Mouse (Mus musculus): ENCODE results near the gene Krt5. TPM values are rescaled to one million over a fixed set of nuclear protein-coding genes. Genes with fewer than 3 reads are reported as not detected.

Krt5 gene
- polyA plus RNA-seq (2011; ENCODE audit: insufficient read length, low read depth, missing spikeins): not detected in 2 replicates

DNA sequence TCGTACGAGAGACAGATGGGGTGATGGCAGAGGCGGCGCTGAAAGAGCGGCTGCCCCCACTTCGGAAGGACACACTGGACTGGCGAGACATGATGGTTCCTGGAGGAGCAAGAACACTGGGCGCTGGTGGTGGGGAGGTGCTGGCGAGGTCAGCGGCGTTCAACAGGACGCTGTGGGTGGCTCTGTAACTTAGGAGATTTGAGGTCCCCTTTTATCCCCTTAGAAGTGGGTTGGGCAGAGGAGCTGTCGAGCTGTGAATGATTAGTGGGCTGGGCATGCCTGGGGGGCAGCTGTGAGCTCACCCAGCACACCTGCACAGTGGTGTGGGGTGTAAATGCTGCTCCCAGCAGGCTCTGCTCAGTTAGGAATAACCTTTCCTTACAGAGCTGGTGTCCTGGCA, at the start of gene Krt5:
Krt5 (minus strand) TSS at position 179 of the 400 bp plus-strand sequence.
- Histone ChIP-seq H3K27ac (ENCODE audit: insufficient read depth, low read length) (no peak within 1 kb of the TSS), H3K4me3 (ENCODE audit: insufficient read depth, low read length) (no peak within 1 kb of the TSS)
- no peak for TF ChIP-seq CTCF (IDR thresholded peaks at IDR 0.05; ENCODE audit: borderline replicate concordance, insufficient read depth, low read length)
- no peak for TF ChIP-seq POLR2A (IDR thresholded peaks at IDR 0.05; ENCODE audit: low read depth, low read length)

DNA sequence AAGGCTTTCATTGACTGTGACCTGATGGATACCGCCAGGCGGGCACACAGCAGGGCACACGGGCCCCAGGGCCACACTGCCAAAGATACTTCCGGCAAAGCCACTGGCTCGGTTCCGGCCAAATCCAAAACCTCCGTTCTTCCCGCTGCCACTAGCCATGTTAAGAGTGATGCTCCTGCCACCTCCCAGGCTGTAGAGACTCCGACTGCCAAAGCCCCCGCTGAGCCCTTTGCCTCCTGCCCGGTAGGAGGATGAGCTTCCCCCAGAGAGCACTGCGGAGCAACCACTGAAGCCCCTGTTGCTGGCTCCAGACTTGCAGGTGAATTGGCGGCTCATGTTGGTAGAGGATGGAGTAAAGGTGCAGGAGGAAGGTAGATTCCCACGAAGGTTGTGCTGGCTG, 30.0 kb upstream of the Krt5 start, which contains the start of gene Krt71:
Krt71 (minus strand) TSS at position 399 of the 400 bp plus-strand sequence.
- no peaks in the 10 kb centered on the region for H3K4me1 ChIP-seq (ENCODE audit: control insufficient read depth, insufficient read depth, low read length)
- no peak within 1 kb of the TSS for H3K4me3 ChIP-seq (ENCODE audit: insufficient read depth, low read length)
- H3K27ac ChIP-seq (ENCODE audit: insufficient read depth, low read length): no peak within 1 kb of the TSS
- no peak for TF ChIP-seq CTCF (IDR thresholded peaks at IDR 0.05; ENCODE audit: borderline replicate concordance, insufficient read depth, low read length)
- TF ChIP-seq POLR2A (IDR thresholded peaks at IDR 0.05; ENCODE audit: low read depth, low read length): no peak

More for the DNA sequence above, at the start of gene Krt5:
- H3K4me1 ChIP-seq (ENCODE audit: control insufficient read depth, insufficient read depth, low read length): peaks cover 3% of the 10 kb centered on the region; the same call in 1 of the 2 replicates

- Histone ChIP-seq H3K27ac (ENCODE audit: insufficient read depth, low read length) (no peak overlapping the region), H3K4me3 (ENCODE audit: insufficient read depth, low read length) (no peak overlapping the region), H3K4me1 (ENCODE audit: control insufficient read depth, insufficient read depth, low read length) (no peaks in the 10 kb centered on the region)
- TF ChIP-seq CTCF (IDR thresholded peaks at IDR 0.05; ENCODE audit: borderline replicate concordance, insufficient read depth, low read length): no peak
- no peak for TF ChIP-seq POLR2A (IDR thresholded peaks at IDR 0.05; ENCODE audit: low read depth, low read length)
Measured at GRCm38 (mm10) chr15:101737786-101738185, 25.1 kb upstream of the Krt5 start.

- H3K4me1 ChIP-seq (ENCODE audit: control insufficient read depth, insufficient read depth, low read length): no peaks in the 10 kb centered on the region
- no peak for TF ChIP-seq POLR2A (IDR thresholded peaks at IDR 0.05; ENCODE audit: low read depth, low read length)
- TF ChIP-seq CTCF (IDR thresholded peaks at IDR 0.05; ENCODE audit: borderline replicate concordance, insufficient read depth, low read length): no peak
- no peak overlapping the region for H3K27ac ChIP-seq (ENCODE audit: insufficient read depth, low read length)
- no peak overlapping the region for H3K4me3 ChIP-seq (ENCODE audit: insufficient read depth, low read length)
Measured at GRCm38 (mm10) chr15:101730653-101731052, 18.0 kb upstream of the Krt5 start.

DNA sequence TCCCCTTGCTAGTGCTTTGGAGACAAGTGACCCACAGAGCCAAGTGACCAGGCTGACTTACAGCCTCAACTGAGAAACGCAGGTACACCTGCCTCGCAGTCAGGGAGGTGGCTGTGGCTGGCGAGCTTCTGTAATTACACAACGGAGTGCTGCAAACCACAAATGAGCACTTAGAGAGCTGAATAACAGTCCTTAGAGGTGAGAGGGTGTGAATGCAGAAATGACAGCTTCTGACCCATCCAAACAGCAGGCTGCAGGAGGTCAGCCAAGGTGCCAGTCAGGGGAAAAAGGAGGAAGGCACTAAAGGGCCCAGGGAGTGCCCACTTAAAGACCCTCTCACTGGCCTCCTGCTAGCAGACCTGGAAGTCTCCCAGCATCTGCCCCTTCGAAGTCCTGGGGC, 12.0 kb upstream of the Krt5 start:
- no peaks in the 10 kb centered on the region for H3K4me1 ChIP-seq (ENCODE audit: control insufficient read depth, insufficient read depth, low read length)
- no peak for TF ChIP-seq POLR2A (IDR thresholded peaks at IDR 0.05; ENCODE audit: low read depth, low read length)
- TF ChIP-seq CTCF (IDR thresholded peaks at IDR 0.05; ENCODE audit: borderline replicate concordance, insufficient read depth, low read length): no peak

DNA sequence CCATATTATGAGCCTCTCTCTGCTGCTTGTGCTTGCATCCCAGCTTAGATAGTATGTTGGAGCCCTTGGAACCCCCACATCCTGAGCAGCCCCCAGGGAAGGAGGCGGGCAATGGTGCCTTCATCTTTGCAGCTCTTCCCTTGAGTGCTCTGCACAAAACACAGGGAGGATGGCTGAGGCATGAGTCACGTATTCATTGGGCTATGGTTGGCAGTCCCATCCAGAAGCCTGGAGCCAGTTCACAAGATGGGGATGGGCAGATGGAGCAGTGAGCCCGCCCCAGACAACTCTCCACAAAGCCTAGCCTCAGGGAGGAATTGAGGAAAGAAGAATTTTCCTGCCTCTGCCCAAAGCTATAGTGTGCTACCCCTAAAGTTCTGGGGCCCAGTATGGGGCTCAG, 3.1 kb upstream of the Krt5 start:
- H3K4me3 ChIP-seq (ENCODE audit: insufficient read depth, low read length): no peak overlapping the region
- peaks cover 3% of the 10 kb centered on the region; the same call in 1 of the 2 replicates for H3K4me1 ChIP-seq (ENCODE audit: control insufficient read depth, insufficient read depth, low read length)
- H3K27ac ChIP-seq (ENCODE audit: insufficient read depth, low read length): no peak overlapping the region
- TF ChIP-seq POLR2A (IDR thresholded peaks at IDR 0.05; ENCODE audit: low read depth, low read length) (no peak), CTCF (IDR thresholded peaks at IDR 0.05; ENCODE audit: borderline replicate concordance, insufficient read depth, low read length) (no peak)

More for the DNA sequence above, 12.0 kb upstream of the Krt5 start:
- Histone ChIP-seq H3K4me3 (ENCODE audit: insufficient read depth, low read length) (no peak overlapping the region), H3K27ac (ENCODE audit: insufficient read depth, low read length) (no peak overlapping the region)

DNA sequence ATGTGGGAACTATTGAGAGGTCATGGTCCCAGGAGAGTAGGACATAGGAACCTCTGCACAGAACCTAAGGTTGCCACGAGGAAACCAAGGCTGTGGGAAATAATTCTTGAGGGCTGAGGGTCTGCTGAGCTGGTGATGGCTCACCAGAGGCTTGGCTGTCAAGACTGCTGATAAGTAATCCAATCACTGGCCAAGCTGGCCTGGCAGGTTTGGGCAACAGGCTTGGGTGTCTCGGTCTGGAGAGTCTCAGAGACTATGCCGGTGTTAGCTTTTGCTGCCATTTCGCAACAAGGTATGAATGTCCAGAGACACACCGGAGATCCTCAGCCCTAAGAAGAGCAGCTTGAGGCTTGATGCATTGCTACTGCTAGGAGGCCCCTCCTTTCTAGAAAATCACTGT, 1.7 kb upstream of the Krt5 start:
- TF ChIP-seq POLR2A (IDR thresholded peaks at IDR 0.05; ENCODE audit: low read depth, low read length) (no peak), CTCF (IDR thresholded peaks at IDR 0.05; ENCODE audit: borderline replicate concordance, insufficient read depth, low read length) (no peak)
- peaks cover 3% of the 10 kb centered on the region; the same call in 1 of the 2 replicates for H3K4me1 ChIP-seq (ENCODE audit: control insufficient read depth, insufficient read depth, low read length)
- H3K27ac ChIP-seq (ENCODE audit: insufficient read depth, low read length): no peak overlapping the region
- no peak overlapping the region for H3K4me3 ChIP-seq (ENCODE audit: insufficient read depth, low read length)

DNA sequence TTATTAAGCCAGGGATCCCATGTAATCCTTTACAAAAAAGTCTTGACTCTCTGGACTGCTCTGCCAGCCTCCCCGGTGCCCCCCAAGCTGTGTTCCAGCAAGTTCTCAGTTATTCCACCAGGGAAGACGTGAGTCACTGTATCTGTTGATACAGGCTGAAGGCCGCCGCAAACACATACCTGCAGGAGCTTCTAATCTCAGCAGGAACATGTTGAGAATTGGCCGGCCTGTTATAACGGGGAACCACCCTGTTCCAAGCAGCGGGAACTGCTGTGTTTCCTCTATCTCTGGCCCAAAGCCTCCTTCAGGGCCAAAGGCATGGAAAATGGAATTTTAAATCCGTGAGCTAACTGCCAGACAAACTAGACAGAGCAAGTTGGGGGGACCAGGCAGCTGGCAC, 1.0 kb upstream of the Krt5 start:
- TF ChIP-seq POLR2A (IDR thresholded peaks at IDR 0.05; ENCODE audit: low read depth, low read length) (no peak), CTCF (IDR thresholded peaks at IDR 0.05; ENCODE audit: borderline replicate concordance, insufficient read depth, low read length) (no peak)
- Histone ChIP-seq H3K27ac (ENCODE audit: insufficient read depth, low read length) (no peak overlapping the region), H3K4me3 (ENCODE audit: insufficient read depth, low read length) (no peak overlapping the region), H3K4me1 (ENCODE audit: control insufficient read depth, insufficient read depth, low read length) (peaks cover 3% of the 10 kb centered on the region; the same call in 1 of the 2 replicates)

DNA sequence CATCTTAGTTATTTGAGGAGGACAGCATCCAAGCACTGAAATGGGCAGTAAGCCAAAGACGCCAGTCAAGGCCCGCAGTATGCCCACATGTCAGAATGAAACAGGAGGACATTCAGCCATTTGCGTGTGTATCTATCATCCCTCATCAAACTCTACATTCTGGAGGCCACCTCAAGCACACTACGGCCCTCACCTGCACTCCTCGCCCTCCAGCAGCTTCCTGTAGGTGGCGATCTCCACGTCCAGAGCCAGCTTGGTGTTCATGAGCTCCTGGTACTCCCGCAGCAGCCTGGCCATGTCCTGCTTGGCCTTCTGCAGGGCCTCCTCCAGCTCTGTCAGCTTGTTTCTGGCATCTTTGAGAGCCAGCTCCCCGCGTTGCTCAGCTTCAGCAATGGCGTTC, 4.0 kb downstream of the Krt5 start:
- H3K4me3 ChIP-seq (ENCODE audit: insufficient read depth, low read length): no peak overlapping the region
- no peaks in the 10 kb centered on the region for H3K4me1 ChIP-seq (ENCODE audit: control insufficient read depth, insufficient read depth, low read length)
- TF ChIP-seq POLR2A (IDR thresholded peaks at IDR 0.05; ENCODE audit: low read depth, low read length) (no peak), CTCF (IDR thresholded peaks at IDR 0.05; ENCODE audit: borderline replicate concordance, insufficient read depth, low read length) (no peak)
- no peak overlapping the region for H3K27ac ChIP-seq (ENCODE audit: insufficient read depth, low read length)

- Histone ChIP-seq H3K27ac (ENCODE audit: insufficient read depth, low read length) (no peak overlapping the region), H3K4me3 (ENCODE audit: insufficient read depth, low read length) (no peak overlapping the region), H3K4me1 (ENCODE audit: control insufficient read depth, insufficient read depth, low read length) (no peaks in the 10 kb centered on the region)
- TF ChIP-seq CTCF (IDR thresholded peaks at IDR 0.05; ENCODE audit: borderline replicate concordance, insufficient read depth, low read length) (no peak), POLR2A (IDR thresholded peaks at IDR 0.05; ENCODE audit: low read depth, low read length) (no peak)
Measured at GRCm38 (mm10) chr15:101707454-101707853, 5.2 kb downstream of the Krt5 start.
